Mouse (Mus musculus): ENCODE results near the gene Tyk2.
A peak's percentile ranks its signal among the peaks of the same experiment; 100 is the strongest.

Gene Tyk2

GRCm38 (mm10) chr9:21149077-21149653 lies 18.1 kb upstream of the Tyk2 start:
- DNase-seq: no peak

DNA sequence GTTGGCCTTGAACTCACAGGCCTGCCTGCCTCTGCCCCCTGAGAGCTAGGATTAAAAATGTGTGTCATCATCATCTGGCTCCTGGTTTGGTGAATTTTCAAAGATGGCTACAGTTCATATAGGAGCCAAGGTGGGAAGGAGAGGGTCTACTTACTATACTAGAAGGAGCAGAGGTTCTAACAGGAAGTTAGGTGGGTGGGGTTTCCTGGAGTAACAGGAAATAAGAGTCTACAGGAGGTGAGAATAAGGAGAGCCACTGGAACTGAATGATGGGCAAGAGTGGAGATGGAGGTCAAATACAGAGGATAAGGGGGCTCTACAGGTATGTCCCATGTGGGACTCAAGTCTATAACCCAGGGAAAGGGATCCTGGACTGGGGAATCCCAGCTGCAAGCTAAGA lies 17.4 kb upstream of the Tyk2 start:
- DNase-seq: no peak

DNA sequence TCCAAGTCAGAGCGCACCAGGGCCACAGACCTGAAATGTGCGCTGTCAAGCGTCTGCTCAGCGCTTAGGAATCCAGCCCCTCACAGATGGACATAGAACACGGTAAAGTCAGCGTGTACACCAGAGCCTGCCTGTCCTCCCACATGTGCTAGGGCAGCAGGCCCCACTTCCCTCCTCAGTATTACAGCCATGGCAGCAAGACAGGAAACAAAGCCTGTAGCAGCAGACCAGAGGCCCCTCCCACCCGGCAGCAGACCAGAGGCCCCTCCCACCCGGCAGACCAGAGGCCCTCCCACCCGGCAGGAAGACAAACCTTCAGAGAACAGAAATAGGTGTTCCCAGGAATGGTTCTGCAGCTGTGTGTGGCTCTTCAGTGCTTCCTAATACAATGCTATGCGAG lies 15.7 kb upstream of the Tyk2 start:
- DNase-seq: no peak

GRCm38 (mm10) chr9:21145431-21145830 lies 14.4 kb upstream of the Tyk2 start:
- no peak for DNase-seq

- no peak for DNase-seq
These were observed 13.3 kb upstream of the Tyk2 start for GRCm38 (mm10) chr9:21144361-21144760.

DNA sequence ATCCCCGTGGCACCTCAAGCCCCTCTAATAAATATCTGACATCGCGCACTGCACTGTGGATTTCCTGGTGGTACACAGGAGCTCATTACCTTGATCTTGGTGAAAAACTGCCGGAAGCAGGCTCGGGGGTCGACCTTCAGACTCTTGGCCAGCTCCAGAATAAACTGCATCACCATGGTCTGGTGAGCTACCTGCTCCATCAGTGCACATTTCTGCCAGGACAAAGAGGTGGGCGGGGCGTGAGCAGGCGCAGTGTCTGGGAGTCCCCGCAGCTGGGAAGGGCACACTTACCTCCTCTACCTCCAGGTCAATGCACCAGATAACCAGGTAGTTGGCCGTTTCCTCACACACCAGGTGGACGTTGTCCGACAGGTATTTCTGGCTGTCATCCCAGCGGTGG lies 10.9 kb upstream of the Tyk2 start:
- no peak for DNase-seq

- DNase-seq: no peak
These were observed 7.3 kb upstream of the Tyk2 start for GRCm38 (mm10) chr9:21138386-21138785.

- peak; percentile 48 for DNase-seq
These were observed 6.2 kb upstream of the Tyk2 start for GRCm38 (mm10) chr9:21137229-21137628.

- no peak for DNase-seq
These were observed 5.4 kb upstream of the Tyk2 start for GRCm38 (mm10) chr9:21136401-21136800.

GRCm38 (mm10) chr9:21135941-21136381 lies 4.9 kb upstream of the Tyk2 start:
- no peak for DNase-seq

- no peak for DNase-seq
These were observed 4.4 kb upstream of the Tyk2 start for GRCm38 (mm10) chr9:21135329-21135890.

GRCm38 (mm10) chr9:21134595-21135328 lies 3.7 kb upstream of the Tyk2 start:
- DNase-seq: no peak

- no peak for DNase-seq
These were observed 2.1 kb upstream of the Tyk2 start for GRCm38 (mm10) chr9:21133064-21133707.

DNA sequence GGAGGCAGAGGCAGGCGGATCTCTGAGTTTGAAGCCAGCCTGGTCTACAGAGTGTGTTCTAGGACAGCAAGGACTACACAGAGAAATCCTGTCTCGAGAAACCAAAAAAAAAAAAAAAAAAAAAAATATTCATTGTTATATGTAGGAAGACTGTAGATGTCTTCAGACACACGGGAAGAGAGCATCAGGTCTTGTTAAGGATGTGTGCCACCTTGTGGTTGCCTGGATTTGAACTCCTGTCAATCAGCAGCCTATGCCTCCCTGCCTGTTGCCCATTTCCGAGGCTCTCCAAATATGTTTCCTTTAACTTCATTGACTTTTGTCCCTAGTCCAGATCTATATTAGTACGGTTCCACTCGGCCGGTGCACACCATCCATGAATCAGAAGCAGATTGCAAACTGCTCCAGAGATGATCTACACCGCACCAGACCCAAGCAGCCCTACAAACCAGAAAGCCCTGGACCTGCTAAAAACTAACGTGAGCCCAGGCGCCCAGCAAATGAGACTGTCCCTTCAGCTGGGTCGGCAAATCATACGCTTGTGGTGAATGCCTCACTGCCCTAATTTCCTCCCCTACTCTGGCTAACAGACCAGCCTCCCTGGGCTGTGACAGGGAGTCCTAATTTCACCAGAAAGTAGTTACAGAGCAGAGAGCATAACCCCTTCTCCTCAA lies 1.2 kb upstream of the Tyk2 start:
- no peak for DNase-seq

- DNase-seq: no peak
These were observed 4.8 kb downstream of the Tyk2 start for GRCm38 (mm10) chr9:21126259-21126627.

DNA sequence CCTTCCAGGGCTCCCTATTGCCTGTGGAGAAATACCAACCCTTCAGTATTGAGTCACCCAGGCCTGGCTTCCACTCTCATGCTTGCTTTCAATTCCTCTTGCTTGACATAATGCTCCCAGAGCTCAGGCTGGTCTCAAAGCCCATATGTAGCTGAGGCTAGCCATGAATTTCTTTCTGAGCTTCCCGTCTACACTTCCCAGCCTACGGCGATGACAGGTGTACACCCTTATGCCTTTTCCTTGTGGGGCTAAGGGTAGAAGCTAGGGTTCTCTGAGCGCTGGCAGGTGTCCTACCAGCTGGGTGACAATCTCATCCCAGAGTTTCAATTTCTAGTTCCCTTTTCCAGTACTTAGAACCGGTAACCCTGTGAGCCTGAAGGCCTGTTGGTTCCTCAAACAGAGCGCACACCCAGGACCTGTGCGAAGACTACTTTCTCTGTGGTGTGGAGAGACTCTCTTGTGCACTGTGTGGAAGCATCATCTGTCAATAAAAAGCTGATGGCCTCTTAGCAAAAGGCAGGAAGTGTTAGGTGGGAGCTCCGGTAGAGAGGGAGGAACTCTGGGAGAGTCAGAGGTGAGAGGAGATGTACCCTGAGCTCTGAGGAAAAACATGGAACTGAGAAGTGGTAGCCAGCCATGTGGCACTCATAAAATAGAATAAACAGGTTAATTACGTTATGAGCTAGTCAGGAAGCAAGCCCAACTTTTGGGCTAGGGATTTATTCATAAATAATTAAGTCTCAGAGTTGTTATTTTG lies 5.4 kb downstream of the Tyk2 start:
- DNase-seq: no peak

GRCm38 (mm10) chr9:21124837-21125236 lies 6.2 kb downstream of the Tyk2 start:
- DNase-seq: no peak

GRCm38 (mm10) chr9:21121483-21121882 lies 9.6 kb downstream of the Tyk2 start:
- DNase-seq: no peak

DNA sequence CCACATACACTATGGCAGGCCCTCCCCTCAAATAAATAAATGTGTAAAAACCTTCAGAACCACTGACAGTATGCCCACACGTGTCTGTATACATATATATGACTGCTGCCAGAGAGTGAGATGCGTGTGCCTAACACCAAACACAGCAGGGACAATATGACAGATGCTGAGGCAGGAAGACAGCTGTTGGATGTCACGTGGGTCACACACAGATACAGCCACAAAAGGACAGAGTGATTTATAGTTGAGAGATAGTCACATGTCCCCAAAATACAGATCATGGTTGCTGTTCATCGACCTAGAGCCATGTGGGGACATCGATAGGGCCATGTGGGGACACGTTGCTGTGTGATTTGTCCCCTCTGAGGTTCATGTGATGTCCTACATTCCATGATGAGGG lies 14.0 kb downstream of the Tyk2 start:
- DNase-seq: no peak

DNA sequence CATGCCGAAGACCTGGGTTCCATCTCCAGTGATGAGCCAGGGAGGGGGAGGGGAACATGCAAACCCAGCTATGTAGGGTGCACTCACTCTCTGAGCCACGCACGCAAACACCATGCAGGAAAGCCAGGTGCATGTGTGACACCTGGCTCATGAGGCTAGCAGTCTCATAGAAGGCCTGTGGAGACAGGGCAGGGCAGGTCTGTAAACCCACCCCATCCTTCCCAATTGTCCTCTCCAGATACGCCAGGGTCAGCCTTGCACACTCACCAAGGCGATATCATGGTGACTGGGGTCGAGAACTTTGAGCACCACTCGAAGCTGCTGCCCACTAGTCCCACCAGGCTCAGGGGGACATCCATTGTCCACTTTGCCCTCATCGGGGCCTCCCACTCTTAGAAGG lies 15.9 kb downstream of the Tyk2 start:
- DNase-seq: no peak

DNA sequence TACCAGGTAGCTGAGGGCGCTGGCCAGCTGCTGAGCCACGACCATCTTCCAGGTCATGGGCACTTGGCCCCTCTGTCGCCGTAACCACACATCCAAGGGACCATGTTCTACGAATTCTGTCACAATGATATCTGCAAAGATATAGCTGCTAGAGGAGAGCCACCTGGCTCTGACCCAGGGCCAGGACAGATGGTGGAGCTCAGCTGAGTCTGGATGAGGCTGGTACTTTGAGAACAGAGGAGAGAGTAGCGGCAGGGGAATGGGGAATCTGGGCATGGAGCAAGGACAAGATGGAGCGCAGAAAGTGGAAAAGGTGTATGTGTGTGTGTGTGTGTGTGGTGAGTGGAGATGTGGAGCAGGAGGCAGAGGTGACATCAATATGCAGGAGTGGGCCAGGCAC lies 16.9 kb downstream of the Tyk2 start:
- no peak for DNase-seq

GRCm38 (mm10) chr9:21113751-21114150 lies 17.3 kb downstream of the Tyk2 start:
- DNase-seq: no peak

All from right cerebral cortex, adult 18-20 months (tissue).